Mouse (Mus musculus): ENCODE results near the gene A630001G21Rik. TPM values are rescaled to one million over a fixed set of nuclear protein-coding genes. Genes with fewer than 3 reads are reported as not detected.

The A630001G21Rik gene
- total RNA-seq, 1 experiment: 0.76 TPM

DNA sequence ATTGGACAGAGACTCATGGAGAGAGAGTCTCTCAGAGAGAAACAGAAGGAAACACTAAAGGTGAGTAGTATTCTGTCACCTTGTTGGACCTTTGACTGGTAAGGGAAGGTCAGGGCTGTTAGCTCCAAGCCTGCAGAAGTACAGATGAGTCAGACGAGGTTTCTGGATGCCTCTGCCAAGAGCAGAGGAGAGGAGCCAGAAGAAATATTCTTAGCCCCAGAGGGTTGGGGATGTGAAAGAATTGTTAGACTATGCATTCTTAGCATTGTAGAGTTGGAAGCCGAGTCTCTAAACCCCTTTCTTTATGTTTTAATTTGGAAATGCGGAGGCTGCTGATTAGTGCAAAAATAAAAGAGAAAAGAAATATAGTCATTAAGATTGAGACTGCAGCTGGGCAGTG lies 6.5 kb downstream of the A630001G21Rik start:
- Histone ChIP-seq H3K4me3 (ENCODE audit: insufficient read depth in 1 of 2, low read depth in 1 of 2, low read length in 2 of 2, poor library complexity in 1 of 2, severe bottlenecking in 1 of 2) (no peak overlapping the region), H3K9ac (ENCODE audit: insufficient read depth, low read depth, low read length, poor library complexity, severe bottlenecking) (no peak overlapping the region), H3K27ac (ENCODE audit: insufficient read depth, low read depth, low read length, poor library complexity, severe bottlenecking) (no peak overlapping the region), H3K9me3 (ENCODE audit: control insufficient read depth, insufficient read depth, low read depth, low read length) (no peaks in the 10 kb centered on the region), H3K36me3 (ENCODE audit: control insufficient read depth, insufficient read depth, low read length, poor library complexity, severe bottlenecking) (no peaks in the 10 kb centered on the region), H3K4me1 (ENCODE audit: control insufficient read depth in 2 of 2, insufficient read depth in 2 of 2, low read length in 2 of 2, poor library complexity in 1 of 2) (no peaks in the 10 kb centered on the region)
- in situ Hi-C loops (cut with MboI; ENCODE audit: low sequenced_read_pairs in 2 of 2, unreplicated experiment in 2 of 2): no loop called here
- no peak for TF ChIP-seq ZC3H11A (IDR thresholded peaks at IDR 0.05; ENCODE audit: borderline replicate concordance, low read depth, low read length)
- TF ChIP-seq HCFC1 (IDR thresholded peaks at IDR 0.05; ENCODE audit: borderline replicate concordance, insufficient read depth, low read length): no peak
- TF ChIP-seq ZNF384 (IDR thresholded peaks at IDR 0.05; ENCODE audit: low read depth, low read length): no peak
- TF ChIP-seq MAFK (IDR thresholded peaks at IDR 0.05; ENCODE audit: insufficient read depth, low read depth, low read length): no peak
- TF ChIP-seq CHD2 (IDR thresholded peaks at IDR 0.05; ENCODE audit: low read depth, low read length): no peak
- DNase-seq (ENCODE audit: low read depth, low spot score): no peak

- Histone ChIP-seq H3K4me1 (ENCODE audit: control insufficient read depth in 2 of 2, insufficient read depth in 2 of 2, low read length in 2 of 2, poor library complexity in 1 of 2) (no peaks in the 10 kb centered on the region), H3K9ac (ENCODE audit: insufficient read depth, low read depth, low read length, poor library complexity, severe bottlenecking) (no peak overlapping the region), H3K9me3 (ENCODE audit: control insufficient read depth, insufficient read depth, low read depth, low read length) (no peaks in the 10 kb centered on the region), H3K4me3 (ENCODE audit: insufficient read depth in 1 of 2, low read depth in 1 of 2, low read length in 2 of 2, poor library complexity in 1 of 2, severe bottlenecking in 1 of 2) (no peak overlapping the region), H3K27ac (ENCODE audit: insufficient read depth, low read depth, low read length, poor library complexity, severe bottlenecking) (no peak overlapping the region), H3K36me3 (ENCODE audit: control insufficient read depth, insufficient read depth, low read length, poor library complexity, severe bottlenecking) (no peaks in the 10 kb centered on the region)
- no peak for DNase-seq (ENCODE audit: low read depth, low spot score)
- TF ChIP-seq ZNF384 (IDR thresholded peaks at IDR 0.05; ENCODE audit: low read depth, low read length): no peak
- no peak for TF ChIP-seq CHD2 (IDR thresholded peaks at IDR 0.05; ENCODE audit: low read depth, low read length)
- in situ Hi-C loops (cut with MboI; ENCODE audit: low sequenced_read_pairs in 2 of 2, unreplicated experiment in 2 of 2): no loop called here
Observed at GRCm38 (mm10) chr1:85767754-85768153, 10.7 kb downstream of the A630001G21Rik start.

GRCm38 (mm10) chr1:85766120-85766519 lies 12.3 kb downstream of the A630001G21Rik start:
- no peaks in the 10 kb centered on the region; a peak in 1 of 4 replicates for H3K4me1 ChIP-seq (ENCODE audit: control insufficient read depth in 2 of 2, insufficient read depth in 2 of 2, low read length in 2 of 2, poor library complexity in 1 of 2)
- TF ChIP-seq ZNF384 (IDR thresholded peaks at IDR 0.05; ENCODE audit: low read depth, low read length): no peak
- no peak for TF ChIP-seq MAFK (IDR thresholded peaks at IDR 0.05; ENCODE audit: insufficient read depth, low read depth, low read length)
- TF ChIP-seq CHD2 (IDR thresholded peaks at IDR 0.05; ENCODE audit: low read depth, low read length): no peak
- no peak for TF ChIP-seq HCFC1 (IDR thresholded peaks at IDR 0.05; ENCODE audit: borderline replicate concordance, insufficient read depth, low read length)
- no peak for TF ChIP-seq ZC3H11A (IDR thresholded peaks at IDR 0.05; ENCODE audit: borderline replicate concordance, low read depth, low read length)
- H3K36me3 ChIP-seq (ENCODE audit: control insufficient read depth, insufficient read depth, low read length, poor library complexity, severe bottlenecking): no peaks in the 10 kb centered on the region
- no peak for DNase-seq (ENCODE audit: low read depth, low spot score)
- no peak overlapping the region for H3K4me3 ChIP-seq (ENCODE audit: insufficient read depth in 1 of 2, low read depth in 1 of 2, low read length in 2 of 2, poor library complexity in 1 of 2, severe bottlenecking in 1 of 2)
- H3K9ac ChIP-seq (ENCODE audit: insufficient read depth, low read depth, low read length, poor library complexity, severe bottlenecking): no peak overlapping the region
- H3K9me3 ChIP-seq (ENCODE audit: control insufficient read depth, insufficient read depth, low read depth, low read length): no peaks in the 10 kb centered on the region
- in situ Hi-C loops (cut with MboI; ENCODE audit: low sequenced_read_pairs in 2 of 2, unreplicated experiment in 2 of 2): no loop called here
- no peak overlapping the region for H3K27ac ChIP-seq (ENCODE audit: insufficient read depth, low read depth, low read length, poor library complexity, severe bottlenecking)

DNA sequence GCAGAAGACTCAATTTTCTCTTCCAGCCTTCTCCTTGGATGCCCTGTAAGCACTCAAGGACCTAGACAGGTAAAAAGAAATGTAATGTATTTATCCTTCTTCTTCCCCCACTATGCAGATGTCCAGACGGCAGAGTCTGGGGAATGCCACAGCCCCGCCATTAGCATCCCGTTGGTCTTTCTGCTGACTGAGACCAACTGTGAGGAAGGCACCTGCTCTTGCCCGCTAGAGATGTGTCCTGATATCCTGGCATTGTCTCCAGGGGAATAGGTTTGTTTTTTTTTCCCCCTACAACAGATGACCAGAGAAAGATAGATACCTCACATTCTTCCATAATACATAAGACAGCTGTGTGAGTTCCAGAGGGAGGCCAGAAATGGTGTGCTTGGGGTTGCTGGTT lies 14.2 kb downstream of the A630001G21Rik start:
- in situ Hi-C loops (cut with MboI; ENCODE audit: low sequenced_read_pairs in 2 of 2, unreplicated experiment in 2 of 2): no loop called here
- H3K36me3 ChIP-seq (ENCODE audit: control insufficient read depth, insufficient read depth, low read length, poor library complexity, severe bottlenecking): no peaks in the 10 kb centered on the region
- H3K4me1 ChIP-seq (ENCODE audit: control insufficient read depth in 2 of 2, insufficient read depth in 2 of 2, low read length in 2 of 2, poor library complexity in 1 of 2): no peaks in the 10 kb centered on the region; a peak in 1 of 4 replicates
- no peaks in the 10 kb centered on the region for H3K9me3 ChIP-seq (ENCODE audit: control insufficient read depth, insufficient read depth, low read depth, low read length)
- no peak for DNase-seq (ENCODE audit: low read depth, low spot score)
- no peak overlapping the region for H3K9ac ChIP-seq (ENCODE audit: insufficient read depth, low read depth, low read length, poor library complexity, severe bottlenecking)
- TF ChIP-seq HCFC1 (IDR thresholded peaks at IDR 0.05; ENCODE audit: borderline replicate concordance, insufficient read depth, low read length) (no peak), ZC3H11A (IDR thresholded peaks at IDR 0.05; ENCODE audit: borderline replicate concordance, low read depth, low read length) (no peak), ZNF384 (IDR thresholded peaks at IDR 0.05; ENCODE audit: low read depth, low read length) (no peak), MAFK (IDR thresholded peaks at IDR 0.05; ENCODE audit: insufficient read depth, low read depth, low read length) (no peak), CHD2 (IDR thresholded peaks at IDR 0.05; ENCODE audit: low read depth, low read length) (no peak)
- no peak overlapping the region for H3K27ac ChIP-seq (ENCODE audit: insufficient read depth, low read depth, low read length, poor library complexity, severe bottlenecking)
- no peak overlapping the region for H3K4me3 ChIP-seq (ENCODE audit: insufficient read depth in 1 of 2, low read depth in 1 of 2, low read length in 2 of 2, poor library complexity in 1 of 2, severe bottlenecking in 1 of 2)

GRCm38 (mm10) chr1:85763386-85763785 lies 15.1 kb downstream of the A630001G21Rik start:
- no peak overlapping the region for H3K4me3 ChIP-seq (ENCODE audit: insufficient read depth in 1 of 2, low read depth in 1 of 2, low read length in 2 of 2, poor library complexity in 1 of 2, severe bottlenecking in 1 of 2)
- H3K9ac ChIP-seq (ENCODE audit: insufficient read depth, low read depth, low read length, poor library complexity, severe bottlenecking): no peak overlapping the region
- TF ChIP-seq HCFC1 (IDR thresholded peaks at IDR 0.05; ENCODE audit: borderline replicate concordance, insufficient read depth, low read length): no peak
- no peak for TF ChIP-seq ZNF384 (IDR thresholded peaks at IDR 0.05; ENCODE audit: low read depth, low read length)
- no peak for TF ChIP-seq ZC3H11A (IDR thresholded peaks at IDR 0.05; ENCODE audit: borderline replicate concordance, low read depth, low read length)
- no peak for TF ChIP-seq MAFK (IDR thresholded peaks at IDR 0.05; ENCODE audit: insufficient read depth, low read depth, low read length)
- TF ChIP-seq CHD2 (IDR thresholded peaks at IDR 0.05; ENCODE audit: low read depth, low read length): no peak
- no peaks in the 10 kb centered on the region for H3K9me3 ChIP-seq (ENCODE audit: control insufficient read depth, insufficient read depth, low read depth, low read length)
- in situ Hi-C loops (cut with MboI; ENCODE audit: low sequenced_read_pairs in 2 of 2, unreplicated experiment in 2 of 2): no loop called here
- DNase-seq (ENCODE audit: low read depth, low spot score): no peak
- no peaks in the 10 kb centered on the region for H3K36me3 ChIP-seq (ENCODE audit: control insufficient read depth, insufficient read depth, low read length, poor library complexity, severe bottlenecking)
- no peak overlapping the region for H3K27ac ChIP-seq (ENCODE audit: insufficient read depth, low read depth, low read length, poor library complexity, severe bottlenecking)
- H3K4me1 ChIP-seq (ENCODE audit: control insufficient read depth in 2 of 2, insufficient read depth in 2 of 2, low read length in 2 of 2, poor library complexity in 1 of 2): peaks cover 0 to 1% of the 10 kb centered on the region in 2 experiments; a peak in 2 of 4 replicates
